Mouse (Mus musculus): ENCODE measurements around the gene Gm20897.
"Not testable (repeated sequence)": the region's sequence is repeated elsewhere in the genome, so short reads cannot be mapped to it uniquely, and the experiment has no call there.

The Gm20897 gene

GRCm38 (mm10) chrY:38502138-38502537 is at the start of gene Gm20897:
Gene Gm20897, minus strand, starts transcription at chrY:38502238.
- DNase-seq, result not testable (repeated sequence)

Data from cerebellum, postnatal 25 days (tissue).